Mouse (Mus musculus) ES-Bruce4 (cell line): ENCODE data around the gene Gpatch3. TPM values are rescaled to one million over a fixed set of nuclear protein-coding genes. Genes with fewer than 3 reads are reported as not detected.
A peak's percentile ranks its signal among the peaks of the same experiment; 100 is the strongest.

Source experiments
- H3K27ac ChIP-seq: 2 replicates; pipeline ENCODE4 v1.5.1; 2012; ENCODE audit warnings: low read length, inconsistent platforms; ENCODE audit not compliant: insufficient read depth
- H3K27me3 ChIP-seq: 2 replicates; pipeline ENCODE4 v1.6.1; 2012; ENCODE audit warnings: mild to moderate bottlenecking, low read length, inconsistent platforms; ENCODE audit not compliant: control insufficient read depth, poor library complexity, insufficient read depth, severe bottlenecking
- H3K36me3 ChIP-seq: 2 replicates; pipeline ENCODE4 v1.6.1; 2012; ENCODE audit warnings: inconsistent platforms, mild to moderate bottlenecking, low read length, moderate library complexity; ENCODE audit not compliant: control insufficient read depth, poor library complexity, insufficient read depth, severe bottlenecking
- H3K4me1 ChIP-seq: one replicate; pipeline ENCODE4 v1.8.1; 2011; ENCODE audit warnings: low read length; ENCODE audit not compliant: control insufficient read depth, insufficient read depth
- H3K4me3 ChIP-seq: 2 replicates; pipeline ENCODE4 v1.5.1; 2011; ENCODE audit warnings: low read depth, mild to moderate bottlenecking, low read length
- H3K9ac ChIP-seq: 2 replicates; pipeline ENCODE4 v1.6.1; 2012; ENCODE audit warnings: low read depth, mild to moderate bottlenecking, inconsistent platforms; ENCODE audit not compliant: poor library complexity, severe bottlenecking
- H3K9me3 ChIP-seq: replicated peaks from 2 replicates; pipeline ENCODE4 v1.6.1; 2012; ENCODE audit warnings: mild to moderate bottlenecking, low read length, inconsistent platforms; ENCODE audit not compliant: control insufficient read depth, poor library complexity, insufficient read depth, severe bottlenecking
- CTCF ChIP-seq: IDR thresholded peaks from one replicate; pipeline ENCODE4 v1.8.1; 2011; ENCODE audit warnings: low read depth, low read length
- EP300 ChIP-seq: IDR thresholded peaks from 2 replicates; pipeline ENCODE4 v1.6.1; 2011; ENCODE audit warnings: low read depth, low read length; ENCODE audit not compliant: insufficient read depth
- POLR2A ChIP-seq: IDR thresholded peaks from one replicate; pipeline ENCODE4 v1.8.1; 2011; ENCODE audit warnings: low read length; ENCODE audit not compliant: insufficient read depth
- polyA plus RNA-seq: library from polyadenylated mRNA; stranded (reverse); fragments of >200 nt; gene quantifications from 2 replicates; pipeline ENCODE4 v1.2.4, GENCODE M21; 2011; ENCODE audit warnings: low read depth; ENCODE audit not compliant: missing spikeins, insufficient read depth, insufficient read length

The Gpatch3 gene
- polyA plus RNA-seq, 1 experiment, result 7.9 TPM

DNA sequence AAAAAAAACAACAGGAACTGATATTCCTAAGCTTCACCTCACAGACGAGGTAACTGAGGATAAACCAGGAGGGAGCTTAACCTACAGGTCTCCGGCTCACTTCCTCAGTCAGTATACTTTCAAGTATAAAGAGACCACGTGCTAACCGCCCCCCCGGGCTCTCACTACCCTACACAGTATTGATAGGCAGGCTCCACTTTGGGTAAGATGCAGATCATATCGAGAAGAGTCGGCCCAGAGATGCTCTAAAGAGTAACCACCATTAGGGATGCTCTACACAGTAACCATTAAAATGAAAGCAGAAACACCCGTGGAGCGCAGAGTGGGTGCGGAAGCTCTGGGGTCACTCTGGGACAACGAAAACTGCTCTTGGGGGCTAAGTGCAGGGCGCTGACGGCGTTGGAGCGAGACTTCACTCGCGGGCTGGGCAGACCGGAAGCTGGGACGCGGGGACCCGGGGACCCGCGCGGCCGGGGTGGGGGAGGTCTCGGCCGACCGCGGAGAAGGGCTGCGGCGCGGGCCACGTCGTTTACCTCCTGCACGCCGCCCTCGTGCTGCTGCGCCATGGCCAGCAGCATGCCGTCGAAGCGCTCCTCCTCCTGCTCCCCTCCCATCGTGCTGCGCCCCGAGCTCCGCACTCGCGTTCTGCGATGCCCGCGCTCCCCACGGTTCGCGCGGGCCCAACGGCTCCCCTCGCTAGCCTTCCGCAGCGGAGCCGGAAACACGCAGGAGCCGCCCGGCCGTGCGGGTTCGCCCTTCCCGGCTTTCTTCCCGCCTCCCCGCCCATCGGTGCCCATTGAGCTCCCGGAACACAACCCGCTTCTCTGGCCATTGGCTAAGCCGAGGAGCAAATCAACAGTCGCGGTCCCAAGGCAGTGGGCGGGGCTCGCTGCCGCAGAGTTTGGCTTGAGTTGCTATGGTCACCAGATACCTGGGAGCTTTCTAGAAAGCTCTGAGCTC, 29.0 kb upstream of the Gpatch3 start, which contains the start of gene Nudc:
Nudc (minus strand) TSS at position 725 of the 960 bp plus-strand sequence.
- TF ChIP-seq CTCF (no peak), EP300 (no peak), POLR2A (no peak)

DNA sequence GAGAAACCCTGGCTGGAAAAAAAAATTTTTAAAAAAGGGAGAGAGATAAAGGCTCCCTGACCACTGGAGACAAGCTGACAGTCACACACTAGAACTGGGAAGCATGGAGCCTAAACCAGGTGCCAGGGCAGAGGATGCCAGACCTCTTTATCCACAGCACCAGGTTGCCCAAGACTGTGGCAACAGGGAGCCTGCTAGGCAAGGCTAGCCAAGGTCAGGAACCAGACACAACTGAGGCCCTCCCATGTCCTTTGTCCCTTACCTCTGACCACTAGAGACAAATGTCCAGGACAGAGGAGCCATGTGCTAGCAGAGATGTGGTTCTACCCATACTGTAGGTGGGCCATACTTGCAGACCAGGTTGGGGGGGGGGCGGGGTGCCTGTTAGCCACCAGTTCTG, 22.5 kb upstream of the Gpatch3 start:
- H3K9me3 ChIP-seq, result no peaks in the 10 kb centered on the region
- no peak overlapping the region for H3K27ac ChIP-seq
- H3K9ac ChIP-seq, result no peak overlapping the region
- no peaks in the 10 kb centered on the region for H3K4me1 ChIP-seq
- no peak overlapping the region for H3K4me3 ChIP-seq
- TF ChIP-seq POLR2A (no peak), EP300 (no peak), CTCF (no peak)
- H3K27me3 ChIP-seq, result no peaks in the 10 kb centered on the region
- H3K36me3 ChIP-seq, result no peaks in the 10 kb centered on the region

More for the DNA sequence above, 29.0 kb upstream of the Gpatch3 start, which contains the start of gene Nudc:
- H3K4me1 ChIP-seq, result peaks cover 4% of the 10 kb centered on the region
- no peaks in the 10 kb centered on the region for H3K9me3 ChIP-seq
- H3K9ac ChIP-seq, result peak within 1 kb of the TSS; percentile 83
- H3K36me3 ChIP-seq, result peaks cover 30% of the 10 kb centered on the region
- no peak within 1 kb of the TSS for H3K27ac ChIP-seq
- H3K27me3 ChIP-seq, result no peaks in the 10 kb centered on the region
- peak within 1 kb of the TSS; percentile 98 for H3K4me3 ChIP-seq

DNA sequence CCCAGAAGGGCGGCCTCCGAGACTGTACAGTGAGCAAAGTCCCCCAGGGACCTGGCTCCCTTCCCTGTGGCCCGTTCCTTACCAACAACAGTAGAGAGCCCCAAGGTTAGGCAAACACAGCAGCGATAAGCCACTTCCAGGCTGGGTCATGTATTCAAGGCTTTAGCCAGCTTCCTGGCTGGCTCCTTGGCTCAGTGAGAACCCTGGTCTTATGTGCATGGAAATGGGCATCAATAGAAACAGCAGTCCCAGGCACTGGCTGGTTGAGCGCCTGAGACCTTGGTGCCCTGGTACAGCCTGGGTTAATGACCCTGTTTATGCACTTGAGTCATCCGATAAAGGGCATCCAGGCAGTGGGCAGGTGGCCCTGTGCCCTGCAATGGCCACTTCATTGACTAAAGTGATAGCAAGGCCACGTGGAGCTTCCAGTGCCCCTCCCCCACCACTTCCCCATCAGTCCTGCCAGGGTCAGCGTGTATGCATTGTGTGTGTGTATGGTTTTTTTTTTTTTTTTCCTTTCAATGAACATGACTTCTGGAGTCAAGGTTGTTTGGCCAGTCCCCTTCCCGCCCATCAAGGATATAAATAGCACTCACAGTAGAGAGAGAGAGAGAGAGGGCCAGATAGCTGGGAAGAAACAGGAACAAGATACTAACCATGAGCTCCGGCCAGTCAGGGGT, 21.6 kb upstream of the Gpatch3 start, which contains the start of gene Nr0b2:
Nr0b2 (plus strand) TSS at position 609 of the 680 bp plus-strand sequence.
- Histone ChIP-seq H3K4me1 (no peaks in the 10 kb centered on the region), H3K36me3 (no peaks in the 10 kb centered on the region), H3K4me3 (peak within 1 kb of the TSS; percentile 16), H3K27me3 (no peaks in the 10 kb centered on the region), H3K9ac (peak within 1 kb of the TSS; percentile 12; the same call in 1 of the 2 replicates), H3K9me3 (no peaks in the 10 kb centered on the region), H3K27ac (no peak within 1 kb of the TSS)
- no peak for TF ChIP-seq POLR2A
- no peak for TF ChIP-seq EP300
- TF ChIP-seq CTCF, result no peak

DNA sequence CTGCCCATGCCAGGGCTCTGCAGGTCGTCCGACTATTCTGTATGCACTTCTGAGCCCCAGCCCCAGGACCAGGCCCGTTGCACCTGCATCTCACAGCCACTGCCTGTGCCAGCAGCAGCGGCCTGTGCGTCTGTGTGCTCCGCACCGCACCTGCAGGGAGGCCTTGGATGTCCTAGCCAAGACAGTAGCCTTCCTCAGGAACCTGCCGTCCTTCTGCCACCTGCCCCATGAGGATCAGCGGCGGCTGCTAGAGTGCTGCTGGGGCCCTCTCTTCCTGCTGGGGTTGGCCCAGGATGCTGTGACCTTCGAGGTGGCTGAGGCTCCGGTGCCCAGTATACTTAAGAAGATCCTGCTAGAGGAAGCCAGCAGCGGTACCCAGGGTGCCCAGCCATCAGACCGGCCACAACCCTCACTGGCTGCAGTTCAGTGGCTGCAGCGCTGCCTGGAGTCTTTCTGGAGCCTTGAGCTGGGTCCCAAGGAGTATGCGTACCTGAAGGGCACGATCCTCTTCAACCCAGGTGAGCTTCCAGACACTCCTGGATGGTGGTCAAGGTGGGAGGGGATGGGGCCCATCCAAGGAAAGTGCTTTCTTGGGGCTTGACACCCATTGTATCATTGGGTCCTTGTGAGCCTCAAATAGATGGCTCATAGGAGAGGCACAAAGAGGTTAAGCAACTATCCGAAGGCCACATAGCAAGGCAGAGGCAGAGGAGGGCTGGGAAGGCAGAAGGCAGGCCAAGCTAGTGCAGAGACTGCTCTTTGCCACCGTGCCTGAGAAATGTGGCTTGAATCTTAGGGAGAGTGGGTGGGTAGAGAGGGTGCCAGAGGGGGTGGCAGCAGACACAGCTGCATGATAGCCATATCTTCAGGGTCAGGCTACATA, 20.9 kb upstream of the Gpatch3 start:
- TF ChIP-seq POLR2A (no peak), EP300 (no peak), CTCF (no peak)

DNA sequence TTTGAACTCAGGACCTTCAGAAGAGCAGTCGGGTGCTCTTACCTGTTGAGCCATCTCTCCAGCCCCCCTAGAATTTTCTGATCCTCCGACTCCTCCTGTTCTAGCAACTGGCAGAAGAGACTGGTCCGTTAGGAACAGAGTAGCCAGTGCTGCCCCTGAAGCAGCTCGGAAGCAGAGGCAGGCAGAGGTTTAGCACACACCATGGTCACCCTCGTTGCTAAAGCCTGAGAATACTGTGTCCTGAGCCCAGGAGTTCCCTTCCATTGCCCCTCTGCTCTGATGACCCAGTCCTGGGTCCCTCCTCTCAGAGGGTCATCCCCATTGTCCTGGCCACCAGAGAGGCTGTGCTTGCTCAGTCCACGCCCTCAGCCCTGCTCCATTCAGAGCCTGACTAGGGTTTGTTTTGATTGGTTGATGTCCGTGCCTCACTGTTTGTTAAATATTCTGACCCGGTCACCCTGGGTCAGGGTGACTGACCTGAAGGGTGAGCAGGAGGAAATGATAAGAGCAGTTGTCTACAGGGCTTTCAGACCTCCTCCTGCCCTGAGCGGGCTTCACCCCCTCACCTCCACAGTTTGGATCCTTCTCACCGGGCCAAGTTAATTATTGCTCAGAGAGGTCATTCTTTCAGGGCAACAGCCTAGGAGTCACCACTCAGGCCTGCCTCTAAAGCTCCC, 17.4 kb upstream of the Gpatch3 start:
- H3K27ac ChIP-seq, result no peak overlapping the region
- no peak overlapping the region for H3K9ac ChIP-seq
- no peaks in the 10 kb centered on the region for H3K9me3 ChIP-seq
- no peaks in the 10 kb centered on the region for H3K36me3 ChIP-seq
- no peak overlapping the region for H3K4me3 ChIP-seq
- H3K27me3 ChIP-seq, result no peaks in the 10 kb centered on the region
- no peak for TF ChIP-seq EP300
- TF ChIP-seq CTCF, result no peak
- TF ChIP-seq POLR2A, result no peak
- H3K4me1 ChIP-seq, result no peaks in the 10 kb centered on the region

More for the DNA sequence above, 20.9 kb upstream of the Gpatch3 start:
- Histone ChIP-seq H3K27ac (no peak overlapping the region), H3K4me3 (peak overlapping the region; percentile 16), H3K27me3 (no peaks in the 10 kb centered on the region), H3K36me3 (no peaks in the 10 kb centered on the region), H3K9ac (peak overlapping the region; percentile 12; the same call in 1 of the 2 replicates), H3K4me1 (no peaks in the 10 kb centered on the region), H3K9me3 (no peaks in the 10 kb centered on the region)
